Mouse (Mus musculus) intestine, embryonic 15.5 days (tissue): Measurements from ENCODE around the gene Aaas. TPM values are rescaled to one million over a fixed set of nuclear protein-coding genes. Genes with fewer than 3 reads are reported as not detected.

ENCODE experiments used
- ATAC-seq: fragments of 200-750 bp; cut with Nextera tagmentation; 2 replicates; pipeline ENCODE4 v1.8.0; 2017; ENCODE audit warnings: moderate TSS enrichment, moderate library complexity
- H3K27ac ChIP-seq: fragments of 300-500 bp; sonication (generic); 2 replicates; pipeline ENCODE4 v1.5.1; 2015; ENCODE audit warnings: mild to moderate bottlenecking, inconsistent platforms
- H3K27me3 ChIP-seq: fragments of 300-500 bp; sonication (generic); replicated peaks from 2 replicates; pipeline ENCODE4 v1.6.1; 2015; ENCODE audit warnings: inconsistent platforms
- H3K36me3 ChIP-seq: fragments of 300-500 bp; sonication (generic); 2 replicates; pipeline ENCODE4 v1.6.1; 2015; ENCODE audit warnings: inconsistent platforms
- H3K4me1 ChIP-seq: fragments of 300-500 bp; sonication (generic); replicated peaks from 2 replicates; pipeline ENCODE4 v1.6.1; 2015; ENCODE audit warnings: inconsistent platforms
- H3K4me2 ChIP-seq: fragments of 300-500 bp; sonication (generic); replicated peaks from 2 replicates; pipeline ENCODE4 v1.6.1; 2015; ENCODE audit warnings: mild to moderate bottlenecking, inconsistent platforms
- H3K4me3 ChIP-seq: fragments of 300-500 bp; sonication (generic); replicated peaks from 2 replicates; pipeline ENCODE4 v1.5.1; 2015; ENCODE audit warnings: inconsistent platforms
- H3K9ac ChIP-seq: fragments of 300-500 bp; sonication (generic); 2 replicates; pipeline ENCODE4 v1.6.1; 2015; ENCODE audit warnings: inconsistent platforms
- H3K9me3 ChIP-seq: fragments of 300-500 bp; sonication (generic); 2 replicates; pipeline ENCODE4 v1.6.1; 2016; ENCODE audit warnings: inconsistent platforms
- WGBS: fragments of 180-500 bp; shearing (Covaris S2); methylation state at CpG from one replicate; pipeline ENCODE4 v1.1.7; 2015; 5-methylcytosine and 5-hydroxymethylcytosine counted together
- polyA plus RNA-seq: library from polyadenylated mRNA; unstranded; fragments of >200 nt; fragmentation: Nextera tagmentation; extraction: Ambion mirVana; gene quantifications from 2 replicates; pipeline ENCODE4 v1.2.1, GENCODE M21; 2015

The Aaas gene
- polyA plus RNA-seq, 1 experiment from 2014 or later, result 62.7 TPM

DNA sequence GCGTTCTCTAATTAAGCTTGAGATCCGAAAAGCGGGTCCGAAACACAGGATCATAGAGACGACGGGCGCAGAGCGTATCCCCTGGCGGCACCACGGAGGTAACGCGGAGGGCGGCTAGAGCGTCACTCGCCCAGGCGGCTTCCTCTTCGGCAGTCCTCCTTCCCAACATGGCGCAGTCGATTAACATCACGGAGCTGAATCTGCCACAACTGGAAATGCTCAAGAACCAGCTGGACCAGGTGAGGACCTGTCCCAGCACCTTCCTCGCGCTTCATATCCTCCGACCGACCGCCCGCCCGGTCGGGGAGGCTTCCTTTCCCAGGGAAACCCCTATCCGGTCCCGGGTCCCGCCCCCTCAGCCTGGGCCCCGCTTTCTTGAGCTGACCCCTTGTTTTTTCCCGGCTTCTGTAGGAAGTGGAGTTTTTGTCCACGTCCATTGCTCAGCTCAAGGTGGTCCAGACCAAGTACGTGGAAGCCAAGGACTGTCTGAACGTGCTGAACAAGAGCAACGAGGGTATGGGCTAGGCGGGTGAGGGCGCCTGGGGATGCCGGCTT is 24.5 kb downstream of the Aaas start, which contains the start of gene Pfdn5:
Gene Pfdn5 (plus strand): TSS at position 95 of the 555 bp plus-strand sequence.
- H3K9ac ChIP-seq, result peak within 1 kb of the TSS; percentile 73
- peak within 1 kb of the TSS; percentile 48 for H3K27ac ChIP-seq
- H3K4me2 ChIP-seq, result peak within 1 kb of the TSS; percentile 60
- 1% methylated on average over 40 of the region's 40 CpGs for WGBS
- peak within 1 kb of the TSS; percentile 79 for H3K4me3 ChIP-seq
- no peaks in the 10 kb centered on the region for H3K27me3 ChIP-seq
- peak; percentile 96 for ATAC-seq
- peaks cover 28% of the 10 kb centered on the region for H3K36me3 ChIP-seq
- peaks cover 4% of the 10 kb centered on the region; the same call in 1 of the 2 replicates for H3K4me1 ChIP-seq
- no peaks in the 10 kb centered on the region for H3K9me3 ChIP-seq

- 76% methylated on average over 12 of the region's 12 CpGs for WGBS
- H3K4me2 ChIP-seq, result 0 out of 2 replicates have a peak overlapping the region, but pooled peaks have one; percentile 60
- H3K27ac ChIP-seq, result no peak overlapping the region
- peaks cover 4% of the 10 kb centered on the region; the same call in 1 of the 2 replicates for H3K4me1 ChIP-seq
- no peak for ATAC-seq
- H3K4me3 ChIP-seq, result no peak overlapping the region
- H3K9ac ChIP-seq, result no peak overlapping the region
- peaks cover 32% of the 10 kb centered on the region for H3K36me3 ChIP-seq
- no peaks in the 10 kb centered on the region for H3K27me3 ChIP-seq
- H3K9me3 ChIP-seq, result no peaks in the 10 kb centered on the region
These were observed 25.7 kb downstream of the Aaas start for GRCm38 (mm10) chr15:102324654-102325473.

DNA sequence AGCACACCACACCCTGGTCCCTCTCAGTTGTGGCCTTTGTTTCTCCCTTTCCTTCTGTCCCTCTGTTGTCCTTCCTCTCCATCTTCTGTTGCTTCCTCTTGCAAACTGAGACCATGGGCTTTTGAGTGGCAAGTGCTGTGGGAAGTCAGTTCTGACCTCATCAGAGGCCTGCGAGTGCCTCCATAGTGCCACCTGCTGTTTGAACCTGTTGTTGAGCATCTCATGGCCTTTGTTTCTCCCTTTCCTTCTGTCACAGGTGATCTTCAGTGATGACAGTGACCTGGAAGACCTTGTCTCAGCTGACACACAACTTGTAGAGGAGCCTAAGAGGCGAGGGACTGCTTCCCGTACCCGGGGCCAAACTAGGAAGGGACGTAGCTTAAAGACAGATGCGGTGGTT is 34.3 kb downstream of the Aaas start:
- Histone ChIP-seq H3K4me2 (no peak overlapping the region), H3K27me3 (no peaks in the 10 kb centered on the region), H3K4me1 (no peaks in the 10 kb centered on the region), H3K9me3 (no peaks in the 10 kb centered on the region), H3K9ac (no peak overlapping the region), H3K27ac (no peak overlapping the region), H3K36me3 (peaks cover 57% of the 10 kb centered on the region), H3K4me3 (no peak overlapping the region)
- no peak for ATAC-seq
- 85% methylated on average over 6 of the region's 6 CpGs for WGBS

GRCm38 (mm10) chr15:102315292-102315691 is 35.3 kb downstream of the Aaas start:
- ATAC-seq, result no peak
- peaks cover 54% of the 10 kb centered on the region for H3K36me3 ChIP-seq

DNA sequence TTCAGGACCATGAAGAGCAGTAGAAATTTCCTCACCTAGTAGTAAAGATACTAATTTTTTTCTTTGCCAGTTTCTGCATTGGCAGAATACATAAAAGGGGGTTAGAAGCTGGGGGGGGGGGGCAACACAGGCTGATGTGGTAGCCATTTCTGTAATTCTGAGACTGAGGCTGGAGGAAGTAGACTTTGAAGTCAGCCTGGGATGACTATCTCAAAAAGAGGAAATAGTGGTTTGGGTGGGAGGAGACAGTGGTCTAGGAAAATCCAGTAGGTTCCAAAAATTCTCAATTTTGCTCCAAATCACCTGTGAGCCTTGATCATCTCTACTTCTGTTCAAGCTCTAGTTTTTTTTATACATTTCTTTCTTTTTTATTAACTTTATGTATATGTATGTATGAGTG is 39.1 kb downstream of the Aaas start:
- no peaks in the 10 kb centered on the region; the same call in 1 of the 2 replicates for H3K4me1 ChIP-seq
- H3K9me3 ChIP-seq, result no peaks in the 10 kb centered on the region
- no peak for ATAC-seq
- H3K27ac ChIP-seq, result no peak overlapping the region
- no peaks in the 10 kb centered on the region for H3K27me3 ChIP-seq
- H3K4me3 ChIP-seq, result no peak overlapping the region
- no peak overlapping the region for H3K9ac ChIP-seq
- no peak overlapping the region for H3K4me2 ChIP-seq
- peaks cover 42% of the 10 kb centered on the region for H3K36me3 ChIP-seq

More at GRCm38 (mm10) chr15:102315292-102315691, 35.3 kb downstream of the Aaas start:
- Histone ChIP-seq H3K4me3 (no peak overlapping the region), H3K27me3 (no peaks in the 10 kb centered on the region), H3K9ac (no peak overlapping the region), H3K27ac (no peak overlapping the region), H3K9me3 (no peaks in the 10 kb centered on the region), H3K4me2 (no peak overlapping the region), H3K4me1 (no peaks in the 10 kb centered on the region; the same call in 1 of the 2 replicates)
- WGBS, result 92% methylated on average over 8 of the region's 8 CpGs

GRCm38 (mm10) chr15:102310074-102310845 is 40.3 kb downstream of the Aaas start:
- Histone ChIP-seq H3K4me1 (no peaks in the 10 kb centered on the region; the same call in 1 of the 2 replicates), H3K36me3 (peaks cover 42% of the 10 kb centered on the region), H3K4me2 (no peak overlapping the region), H3K9ac (no peak overlapping the region), H3K27me3 (no peaks in the 10 kb centered on the region), H3K9me3 (no peaks in the 10 kb centered on the region), H3K4me3 (no peak overlapping the region), H3K27ac (no peak overlapping the region)
- 55% methylated on average over 10 of the region's 10 CpGs for WGBS
- peak; percentile 61; the same call in 1 of the 2 replicates for ATAC-seq

- H3K9ac ChIP-seq, result no peak overlapping the region
- no peak for ATAC-seq
- H3K9me3 ChIP-seq, result no peaks in the 10 kb centered on the region
- H3K4me1 ChIP-seq, result no peaks in the 10 kb centered on the region; the same call in 1 of the 2 replicates
- WGBS, result 84% methylated on average over 9 of the region's 9 CpGs
- no peak overlapping the region for H3K4me3 ChIP-seq
- H3K27ac ChIP-seq, result no peak overlapping the region
- H3K27me3 ChIP-seq, result no peaks in the 10 kb centered on the region
- H3K36me3 ChIP-seq, result peaks cover 49% of the 10 kb centered on the region
- H3K4me2 ChIP-seq, result no peak overlapping the region
These were observed 41.9 kb downstream of the Aaas start for GRCm38 (mm10) chr15:102308717-102309116.

DNA sequence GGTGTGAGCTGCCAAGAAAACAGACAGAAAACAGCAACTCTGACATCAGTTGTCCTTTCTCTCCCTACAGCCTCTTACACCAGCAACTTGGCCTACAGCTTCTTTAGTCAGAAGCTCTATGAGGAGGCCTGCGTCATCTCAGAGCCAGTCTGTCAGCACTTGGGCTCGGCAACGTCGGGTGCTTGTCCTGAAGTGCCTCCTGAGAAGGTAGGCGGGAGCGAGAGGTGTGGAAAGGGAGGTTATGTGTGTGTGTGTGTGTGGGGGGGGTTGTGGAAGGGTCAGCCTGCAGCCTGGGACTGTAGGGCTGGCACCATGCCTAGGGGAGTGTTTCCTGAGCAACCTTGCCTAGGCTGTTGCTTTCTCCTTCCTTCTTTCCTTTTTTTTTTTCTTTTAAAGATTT is 48.0 kb downstream of the Aaas start:
- WGBS, result 75% methylated on average over 6 of the region's 6 CpGs
- H3K27ac ChIP-seq, result no peak overlapping the region
- H3K4me1 ChIP-seq, result no peaks in the 10 kb centered on the region
- no peak for ATAC-seq
- H3K9ac ChIP-seq, result no peak overlapping the region
- no peaks in the 10 kb centered on the region for H3K9me3 ChIP-seq
- no peaks in the 10 kb centered on the region for H3K27me3 ChIP-seq
- peaks cover 39% of the 10 kb centered on the region for H3K36me3 ChIP-seq
- no peak overlapping the region for H3K4me2 ChIP-seq
- H3K4me3 ChIP-seq, result no peak overlapping the region

- Histone ChIP-seq H3K9me3 (no peaks in the 10 kb centered on the region), H3K27me3 (no peaks in the 10 kb centered on the region), H3K36me3 (peaks cover 11% of the 10 kb centered on the region; the same call in 1 of the 2 replicates), H3K27ac (peak overlapping the region; percentile 29; the same call in 1 of the 2 replicates), H3K9ac (peak overlapping the region; percentile 57), H3K4me3 (peak overlapping the region; percentile 71), H3K4me2 (peak overlapping the region; percentile 84), H3K4me1 (peaks cover 7% of the 10 kb centered on the region; the same call in 1 of the 2 replicates)
- ATAC-seq, result peak; percentile 60
- 4% methylated on average over 24 of the region's 24 CpGs for WGBS
These were observed 54.1 kb downstream of the Aaas start for GRCm38 (mm10) chr15:102296368-102297006.

DNA sequence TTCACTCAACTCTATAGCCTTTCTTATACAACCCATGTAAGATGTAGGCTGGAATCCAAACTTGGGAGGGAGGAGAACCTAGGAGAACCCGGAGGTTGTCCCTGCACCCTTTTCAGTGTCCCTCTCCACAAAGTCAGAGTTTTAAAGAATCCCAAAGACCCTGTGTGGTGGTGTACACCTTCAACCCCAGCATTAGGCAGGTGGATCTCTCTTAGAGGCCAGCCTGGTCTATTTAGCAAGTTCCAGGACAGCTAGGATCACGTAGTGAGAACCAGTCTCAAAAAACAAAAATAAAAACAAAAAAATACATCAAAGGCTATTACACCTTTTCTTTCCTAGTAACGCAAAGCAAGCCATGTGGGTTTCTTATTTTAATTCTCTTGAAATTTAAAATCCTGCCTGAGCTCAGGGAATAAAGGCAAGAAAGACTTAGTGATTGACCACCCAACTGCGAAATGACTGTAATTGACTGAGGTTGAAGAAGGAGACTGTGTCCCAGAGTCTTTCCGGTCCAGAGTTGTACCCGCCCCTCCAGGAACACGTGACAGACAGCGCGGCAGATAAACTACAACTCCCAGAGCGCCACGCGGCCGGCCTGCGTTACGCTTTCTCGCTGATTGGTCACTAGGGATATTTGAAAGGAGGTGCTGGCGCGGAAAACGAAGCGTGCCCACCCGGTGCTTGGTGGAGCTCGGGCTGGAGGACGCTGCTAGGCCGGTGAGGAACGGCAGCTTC is 54.8 kb downstream of the Aaas start, which contains the start of gene Espl1:
Gene Espl1 (plus strand): TSS at position 634 of the 735 bp plus-strand sequence.
- peak within 1 kb of the TSS; percentile 29; the same call in 1 of the 2 replicates for H3K27ac ChIP-seq
- ATAC-seq, result peak; percentile 99
- H3K36me3 ChIP-seq, result peaks cover 11% of the 10 kb centered on the region; the same call in 1 of the 2 replicates
- peaks cover 7% of the 10 kb centered on the region; the same call in 1 of the 2 replicates for H3K4me1 ChIP-seq
- H3K9me3 ChIP-seq, result no peaks in the 10 kb centered on the region
- peak within 1 kb of the TSS; percentile 57 for H3K9ac ChIP-seq
- H3K4me3 ChIP-seq, result peak within 1 kb of the TSS; percentile 71
- no peaks in the 10 kb centered on the region for H3K27me3 ChIP-seq
- WGBS, result 7% methylated on average over 25 of the region's 25 CpGs
- peak within 1 kb of the TSS; percentile 84 for H3K4me2 ChIP-seq
